Mouse (Mus musculus) liver, adult 10 weeks (tissue): ENCODE measurements around the gene Rab1a. TPM values are rescaled to one million over a fixed set of nuclear protein-coding genes. Genes with fewer than 3 reads are reported as not detected.

Experiments used
- polyA plus RNA-seq: library from polyadenylated mRNA; stranded (reverse); fragments of 350-450 nt; fragmentation: Illumina TruSeq; extraction: RNeasy Lipid Tissue Mini Kit (QIAGEN cat#74804); gene quantifications from one replicate; pipeline ENCODE4 v1.2.3, GENCODE M21; 2014; ENCODE audit warnings: low read depth, low replicate concordance

The Rab1a gene
- polyA plus RNA-seq = 292 TPM

GRCm38 (mm10) chr11:20200713-20201575 lies at the start of gene Rab1a:
Rab1a (plus strand) TSS chr11:20201432.

GRCm38 (mm10) chr11:20249296-20250110 lies 48.3 kb downstream of the Rab1a start, which contains the start of gene Cep68:
Cep68 (minus strand) TSS chr11:20249429.

Other genes with a start within 250 kb of the Rab1a start
- 139 TPM for gene Actr2, start 88.5 kb upstream of the Rab1a start, polyA plus RNA-seq
- gene Cep68, start 48.0 kb downstream of the Rab1a start, polyA plus RNA-seq = 8.1 TPM
- 1.4 TPM for gene Slc1a4, start 131.3 kb downstream of the Rab1a start, polyA plus RNA-seq